Mouse (Mus musculus) intestine, embryonic 16.5 days (tissue): ENCODE data around the gene Skint9. TPM values are rescaled to one million over a fixed set of nuclear protein-coding genes. Genes with fewer than 3 reads are reported as not detected.
"Not testable (repeated sequence)": the region's sequence is repeated elsewhere in the genome, so short reads cannot be mapped to it uniquely, and the experiment has no call there.

Experiments used
- ATAC-seq: fragments of 200-750 bp; cut with Nextera tagmentation; 2 replicates; pipeline ENCODE4 v1.8.0; 2017; ENCODE audit warnings: moderate TSS enrichment, moderate library complexity
- H3K27ac ChIP-seq: fragments of 300-500 bp; sonication (generic); 2 replicates; pipeline ENCODE4 v1.5.1; 2014; ENCODE audit warnings: mild to moderate bottlenecking, low read length
- H3K27me3 ChIP-seq: fragments of 300-500 bp; sonication (generic); replicated peaks from 2 replicates; pipeline ENCODE4 v1.6.1; 2014; ENCODE audit warnings: low read length, control low read depth, mixed read lengths; ENCODE audit not compliant: control insufficient read depth, insufficient read depth
- H3K36me3 ChIP-seq: fragments of 300-500 bp; sonication (generic); 2 replicates; pipeline ENCODE4 v1.6.1; 2014; ENCODE audit warnings: low read length, control low read depth; ENCODE audit not compliant: control insufficient read depth, insufficient read depth
- H3K4me1 ChIP-seq: fragments of 300-500 bp; sonication (generic); 2 replicates; pipeline ENCODE4 v1.6.1; 2014; ENCODE audit warnings: low read length, control low read depth, mixed read lengths; ENCODE audit not compliant: control insufficient read depth, insufficient read depth
- H3K4me2 ChIP-seq: fragments of 300-500 bp; sonication (generic); 2 replicates; pipeline ENCODE4 v1.6.1; 2014; ENCODE audit warnings: low read depth, low read length, control low read depth
- H3K4me3 ChIP-seq: fragments of 300-500 bp; sonication (generic); 2 replicates; pipeline ENCODE4 v1.5.1; 2014; ENCODE audit warnings: mild to moderate bottlenecking, low read length
- H3K9ac ChIP-seq: fragments of 300-500 bp; sonication (generic); 2 replicates; pipeline ENCODE4 v1.6.1; 2014; ENCODE audit warnings: low read depth, low read length
- H3K9me3 ChIP-seq: fragments of 300-500 bp; sonication (generic); 2 replicates; pipeline ENCODE4 v1.6.1; 2016; ENCODE audit warnings: low read length, control low read depth; ENCODE audit not compliant: control insufficient read depth
- WGBS: fragments of 180-500 bp; shearing (Covaris S2); extraction: QIAGEN DNeasy Blood & Tissue Kit; methylation state at CpG from one replicate; pipeline ENCODE4 v1.1.7; 2014; 5-methylcytosine and 5-hydroxymethylcytosine counted together
- polyA plus RNA-seq: library from polyadenylated mRNA; unstranded; fragments of >200 nt; fragmentation: Nextera tagmentation; extraction: Ambion mirVana; gene quantifications from 2 replicates; pipeline ENCODE4 v1.2.1, GENCODE M21; 2015

The Skint9 gene
- 0.20 TPM in 1 of 2 replicates, not detected in the other for polyA plus RNA-seq

DNA sequence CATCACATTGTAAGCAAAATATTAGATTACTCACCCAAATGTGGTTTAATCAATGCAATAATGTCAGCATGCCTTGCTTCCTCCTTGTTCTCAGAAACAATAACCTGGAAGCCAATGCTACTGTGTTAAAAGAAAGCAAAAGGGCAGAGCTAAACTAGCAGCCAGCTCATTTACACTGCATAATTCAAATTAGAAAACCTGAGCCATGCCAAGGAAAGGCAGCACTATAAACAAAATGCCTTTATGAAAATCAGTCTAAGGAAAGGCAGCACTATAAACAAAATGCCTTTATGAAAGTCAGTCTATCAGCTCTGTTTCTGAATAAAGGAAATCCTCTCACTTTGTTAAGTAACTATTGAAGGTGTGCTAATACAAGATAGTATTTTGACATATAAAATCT lies at the start of gene Skint9:
Gene Skint9, minus strand, starts transcription at position 101 of the 400 bp plus-strand sequence.
- Histone ChIP-seq H3K9ac (no peak within 1 kb of the TSS), H3K27ac (no peak within 1 kb of the TSS), H3K4me3 (no peak within 1 kb of the TSS), H3K36me3 (no peaks in the 10 kb centered on the region), H3K27me3 (no peaks in the 10 kb centered on the region), H3K9me3 (no peaks in the 10 kb centered on the region), H3K4me2 (no peak within 1 kb of the TSS), H3K4me1 (no peaks in the 10 kb centered on the region)
- no peak for ATAC-seq

DNA sequence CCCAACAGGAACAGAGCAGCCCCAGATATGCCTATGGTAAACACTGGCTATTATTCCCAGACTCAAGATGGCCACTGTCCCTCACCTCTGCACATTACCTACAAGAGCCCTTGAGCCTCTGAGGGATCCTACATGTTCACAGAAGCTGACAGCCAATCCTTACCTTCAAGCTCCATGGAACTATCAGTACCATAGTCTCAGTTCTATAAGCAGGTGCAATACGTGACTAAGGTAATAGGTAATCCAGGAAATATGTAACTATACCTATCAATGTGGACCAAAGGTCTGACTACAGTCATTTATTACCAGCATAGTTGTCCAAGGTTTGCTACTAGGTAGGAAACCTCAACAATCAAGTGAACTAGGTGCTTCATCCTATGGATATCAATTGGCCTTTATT lies 1.1 kb downstream of the Skint9 start:
- Histone ChIP-seq H3K9ac (no peak overlapping the region), H3K27ac (no peak overlapping the region), H3K4me2 (no peak overlapping the region), H3K9me3 (no peaks in the 10 kb centered on the region), H3K27me3 (no peaks in the 10 kb centered on the region), H3K4me3 (no peak overlapping the region), H3K4me1 (no peaks in the 10 kb centered on the region), H3K36me3 (no peaks in the 10 kb centered on the region)
- ATAC-seq: peak; percentile 88
- WGBS: 59% methylated on average over 1 of the region's 1 CpGs

GRCm38 (mm10) chr4:112432223-112432622 lies 1.6 kb downstream of the Skint9 start:
- Histone ChIP-seq H3K4me1 (no peaks in the 10 kb centered on the region), H3K4me3 (no peak overlapping the region), H3K4me2 (no peak overlapping the region), H3K36me3 (no peaks in the 10 kb centered on the region), H3K9ac (no peak overlapping the region), H3K9me3 (no peaks in the 10 kb centered on the region), H3K27me3 (no peaks in the 10 kb centered on the region), H3K27ac (no peak overlapping the region)
- peak; percentile 75 for ATAC-seq

- not testable (repeated sequence) for H3K9me3 ChIP-seq, H3K4me1 ChIP-seq, H3K9ac ChIP-seq, H3K4me2 ChIP-seq, H3K27ac ChIP-seq, H3K36me3 ChIP-seq, ATAC-seq, H3K4me3 ChIP-seq, H3K27me3 ChIP-seq
- 94% methylated on average over 16 of the region's 17 CpGs for WGBS
Observed at GRCm38 (mm10) chr4:112349111-112349510, 84.7 kb downstream of the Skint9 start.

Other genes with a start within 250 kb of the Skint9 start
- 0.07 and 0.12 TPM in 2 replicates for gene Skint3, start 201.7 kb downstream of the Skint9 start, polyA plus RNA-seq
- gene Skint2, start 123.2 kb upstream of the Skint9 start, polyA plus RNA-seq: not detected in 2 replicates